Mouse (Mus musculus): ENCODE results near the gene Mrpl54. TPM values are rescaled to one million over a fixed set of nuclear protein-coding genes. Genes with fewer than 3 reads are reported as not detected.
A peak's percentile ranks its signal among the peaks of the same experiment; 100 is the strongest.

Gene Mrpl54
- total and polyA plus RNA-seq, 2 experiments from 2014 or later = 162 to 164 TPM

DNA sequence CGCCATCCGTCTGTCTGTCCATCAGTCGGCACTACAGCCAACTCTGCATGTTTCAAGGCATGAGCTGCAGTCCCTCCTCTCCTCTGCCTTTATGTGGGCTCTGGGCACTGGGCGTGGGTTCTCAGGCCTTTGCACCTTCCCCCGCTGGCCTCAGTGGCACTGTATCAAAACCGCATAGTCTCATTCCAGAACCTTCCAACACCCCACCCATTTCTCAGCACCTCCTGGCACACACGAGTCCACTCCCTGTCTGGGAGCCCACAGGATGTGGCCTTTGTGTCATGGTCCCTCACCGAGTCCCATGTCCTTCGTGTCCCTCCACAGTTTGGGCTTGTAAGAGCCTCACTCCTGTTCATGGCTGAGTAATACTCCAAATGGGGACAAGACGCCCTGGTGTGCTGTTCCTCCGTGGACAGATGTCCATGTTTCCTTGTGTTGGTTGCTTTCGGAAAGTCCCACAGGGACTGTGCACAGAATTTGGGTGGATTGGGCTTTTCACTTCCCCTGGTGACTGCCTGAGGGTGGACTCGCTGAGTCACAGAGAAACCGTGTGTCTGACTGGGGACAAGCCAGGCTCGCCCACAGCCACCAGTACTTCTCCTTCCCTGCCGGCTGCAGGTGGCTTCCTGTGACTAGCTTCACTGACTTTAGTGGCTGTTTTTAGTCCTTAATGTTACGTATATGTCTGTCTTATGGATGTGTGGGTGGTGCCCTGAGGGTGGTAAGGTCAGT lies 31.8 kb upstream of the Mrpl54 start:
- H3K4me2 ChIP-seq (ENCODE audit: low read depth, low read length, poor library complexity, severe bottlenecking) = no peak overlapping the region
- H3K4me3 ChIP-seq (ENCODE audit: low read depth, low read length) = no peak overlapping the region
- H3K9me3 ChIP-seq (ENCODE audit: low read length) = no peaks in the 10 kb centered on the region
- no peak for TF ChIP-seq CTCF (IDR thresholded peaks at IDR 0.05)
- H3K36me3 ChIP-seq (ENCODE audit: insufficient read depth, low read length) = no peaks in the 10 kb centered on the region
- H3K27me3 ChIP-seq (ENCODE audit: insufficient read depth, low read length) = no peaks in the 10 kb centered on the region
- no peak overlapping the region for H3K9ac ChIP-seq (replicated peaks; ENCODE audit: low read length, poor library complexity, severe bottlenecking)
- ATAC-seq (ENCODE audit: low FRiP score) = no peak
- H3K4me1 ChIP-seq (ENCODE audit: insufficient read depth, low read length) = peaks cover 18% of the 10 kb centered on the region
- no peak overlapping the region for H3K27ac ChIP-seq (ENCODE audit: low read depth, low read length)
- 95% methylated on average over 17 of the region's 17 CpGs for WGBS
- no peak for DNase-seq (ENCODE audit: low spot score)

DNA sequence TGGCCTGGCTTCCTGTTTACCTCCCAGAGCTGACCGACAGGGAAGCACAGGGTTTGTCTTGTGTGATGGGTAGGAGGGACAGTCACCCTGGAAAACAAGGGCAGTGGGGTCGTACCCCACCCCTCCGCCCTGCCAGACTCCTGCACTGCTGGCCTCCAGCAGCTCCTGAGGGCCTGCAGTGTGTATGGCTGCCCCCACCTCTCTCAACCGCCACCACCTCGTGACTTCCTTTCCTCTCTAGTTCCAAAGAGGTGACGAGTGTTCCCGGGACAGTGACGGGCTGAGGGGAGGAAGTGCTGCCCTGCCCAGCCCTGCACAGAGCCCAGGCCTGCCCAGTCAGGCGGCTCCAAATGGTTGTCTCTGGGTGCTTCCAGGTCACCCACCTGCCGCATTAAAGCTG lies 31.1 kb upstream of the Mrpl54 start:
- Histone ChIP-seq H3K4me3 (ENCODE audit: low read depth, low read length) (no peak overlapping the region), H3K27me3 (ENCODE audit: insufficient read depth, low read length) (no peaks in the 10 kb centered on the region), H3K9me3 (ENCODE audit: low read length) (no peaks in the 10 kb centered on the region), H3K36me3 (ENCODE audit: insufficient read depth, low read length) (no peaks in the 10 kb centered on the region), H3K27ac (ENCODE audit: low read depth, low read length) (no peak overlapping the region), H3K9ac (replicated peaks; ENCODE audit: low read length, poor library complexity, severe bottlenecking) (no peak overlapping the region), H3K4me2 (ENCODE audit: low read depth, low read length, poor library complexity, severe bottlenecking) (no peak overlapping the region), H3K4me1 (ENCODE audit: insufficient read depth, low read length) (peaks cover 18% of the 10 kb centered on the region)
- WGBS = 80% methylated on average over 10 of the region's 10 CpGs
- TF ChIP-seq CTCF (IDR thresholded peaks at IDR 0.05) = no peak
- DNase-seq (ENCODE audit: low spot score) = no peak
- no peak for ATAC-seq (ENCODE audit: low FRiP score)

DNA sequence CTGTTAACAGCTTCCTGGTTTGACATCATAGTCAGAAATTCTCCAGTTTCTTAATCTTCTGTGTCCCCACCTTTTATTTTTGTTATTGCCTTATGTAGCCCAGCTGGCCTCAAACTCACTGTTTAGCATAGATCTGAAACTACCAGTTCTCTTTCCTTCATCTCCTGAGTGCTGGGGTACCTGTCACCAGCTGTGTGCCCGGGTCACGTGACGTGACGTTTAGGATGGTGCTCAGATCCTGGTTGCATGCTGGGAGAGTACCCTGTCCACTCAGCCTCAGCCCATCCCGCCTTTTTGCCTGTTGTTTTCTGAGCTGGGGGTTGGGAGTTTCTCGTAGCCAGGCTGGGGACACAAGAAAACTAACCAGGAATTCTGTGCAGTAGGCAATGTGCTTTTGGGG lies 30.5 kb upstream of the Mrpl54 start:
- Histone ChIP-seq H3K27me3 (ENCODE audit: insufficient read depth, low read length) (no peaks in the 10 kb centered on the region), H3K27ac (ENCODE audit: low read depth, low read length) (no peak overlapping the region), H3K4me1 (ENCODE audit: insufficient read depth, low read length) (peaks cover 18% of the 10 kb centered on the region), H3K4me3 (ENCODE audit: low read depth, low read length) (no peak overlapping the region), H3K9ac (replicated peaks; ENCODE audit: low read length, poor library complexity, severe bottlenecking) (no peak overlapping the region; the same call in 1 of the 2 replicates), H3K9me3 (ENCODE audit: low read length) (no peaks in the 10 kb centered on the region), H3K36me3 (ENCODE audit: insufficient read depth, low read length) (no peaks in the 10 kb centered on the region), H3K4me2 (ENCODE audit: low read depth, low read length, poor library complexity, severe bottlenecking) (no peak overlapping the region)
- no peak for DNase-seq (ENCODE audit: low spot score)
- ATAC-seq (ENCODE audit: low FRiP score) = no peak
- WGBS = 85% methylated on average over 6 of the region's 6 CpGs
- TF ChIP-seq CTCF (IDR thresholded peaks at IDR 0.05) = no peak

DNA sequence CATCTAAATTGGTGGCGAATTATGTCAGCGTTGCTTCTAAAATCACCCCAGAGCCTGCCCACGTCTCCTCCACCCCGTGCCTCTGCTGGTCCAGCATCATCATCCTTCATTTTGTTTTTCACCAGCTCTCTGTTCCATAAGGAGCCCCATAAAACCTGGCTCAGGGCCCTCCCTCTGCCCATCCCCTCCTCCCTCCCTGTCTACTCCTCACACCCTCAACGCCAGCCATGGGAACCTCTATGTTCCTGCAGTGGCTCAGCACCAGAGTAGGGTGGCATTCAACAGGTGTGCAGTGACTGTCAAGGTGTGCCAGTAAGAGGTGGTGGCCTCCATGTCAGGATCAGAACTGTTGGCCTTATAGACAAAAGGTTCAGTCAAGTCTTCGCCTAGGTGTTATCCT lies 28.5 kb upstream of the Mrpl54 start:
- H3K4me2 ChIP-seq (ENCODE audit: low read depth, low read length, poor library complexity, severe bottlenecking) = peak overlapping the region; percentile 94

DNA sequence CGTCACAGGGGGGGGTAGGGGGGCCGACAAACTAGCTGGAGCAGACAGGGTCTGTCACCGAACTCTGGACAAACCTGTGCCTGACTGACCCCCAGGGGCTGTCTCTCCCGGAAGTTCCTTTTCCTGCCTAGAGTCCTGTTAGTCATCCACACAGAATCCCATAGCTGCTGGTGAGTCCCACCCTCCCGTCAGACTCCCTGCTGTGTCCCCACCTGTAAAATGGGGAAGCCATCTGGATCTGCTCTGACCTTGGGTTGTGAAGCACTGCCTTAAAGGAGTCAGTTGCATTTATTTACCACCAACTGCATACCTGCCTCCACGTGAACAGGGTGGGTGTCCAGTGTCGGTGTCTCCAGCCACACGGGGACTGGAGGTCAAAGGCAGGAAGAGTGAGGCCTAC lies 27.7 kb upstream of the Mrpl54 start:
- H3K27me3 ChIP-seq (ENCODE audit: insufficient read depth, low read length) = no peaks in the 10 kb centered on the region
- peak overlapping the region; percentile 70 for H3K4me3 ChIP-seq (ENCODE audit: low read depth, low read length)
- no peaks in the 10 kb centered on the region for H3K36me3 ChIP-seq (ENCODE audit: insufficient read depth, low read length)
- H3K9ac ChIP-seq (replicated peaks; ENCODE audit: low read length, poor library complexity, severe bottlenecking) = peak overlapping the region; percentile 92
- TF ChIP-seq CTCF (IDR thresholded peaks at IDR 0.05) = no peak
- H3K9me3 ChIP-seq (ENCODE audit: low read length) = no peaks in the 10 kb centered on the region
- 60% methylated on average over 8 of the region's 8 CpGs for WGBS
- H3K4me1 ChIP-seq (ENCODE audit: insufficient read depth, low read length) = peaks cover 18% of the 10 kb centered on the region
- H3K4me2 ChIP-seq (ENCODE audit: low read depth, low read length, poor library complexity, severe bottlenecking) = peak overlapping the region; percentile 94
- DNase-seq (ENCODE audit: low spot score) = no peak
- no peak overlapping the region for H3K27ac ChIP-seq (ENCODE audit: low read depth, low read length)
- no peak for ATAC-seq (ENCODE audit: low FRiP score)

More for the DNA sequence above, 28.5 kb upstream of the Mrpl54 start:
- TF ChIP-seq CTCF (IDR thresholded peaks at IDR 0.05) = no peak
- Histone ChIP-seq H3K27me3 (ENCODE audit: insufficient read depth, low read length) (no peaks in the 10 kb centered on the region), H3K9ac (replicated peaks; ENCODE audit: low read length, poor library complexity, severe bottlenecking) (no peak overlapping the region), H3K36me3 (ENCODE audit: insufficient read depth, low read length) (no peaks in the 10 kb centered on the region), H3K27ac (ENCODE audit: low read depth, low read length) (no peak overlapping the region), H3K9me3 (ENCODE audit: low read length) (no peaks in the 10 kb centered on the region), H3K4me3 (ENCODE audit: low read depth, low read length) (no peak overlapping the region; the same call in 1 of the 2 replicates), H3K4me1 (ENCODE audit: insufficient read depth, low read length) (peaks cover 18% of the 10 kb centered on the region)
- ATAC-seq (ENCODE audit: low FRiP score) (no peak), DNase-seq (ENCODE audit: low spot score) (no peak)
- WGBS = 96% methylated on average over 6 of the region's 6 CpGs

DNA sequence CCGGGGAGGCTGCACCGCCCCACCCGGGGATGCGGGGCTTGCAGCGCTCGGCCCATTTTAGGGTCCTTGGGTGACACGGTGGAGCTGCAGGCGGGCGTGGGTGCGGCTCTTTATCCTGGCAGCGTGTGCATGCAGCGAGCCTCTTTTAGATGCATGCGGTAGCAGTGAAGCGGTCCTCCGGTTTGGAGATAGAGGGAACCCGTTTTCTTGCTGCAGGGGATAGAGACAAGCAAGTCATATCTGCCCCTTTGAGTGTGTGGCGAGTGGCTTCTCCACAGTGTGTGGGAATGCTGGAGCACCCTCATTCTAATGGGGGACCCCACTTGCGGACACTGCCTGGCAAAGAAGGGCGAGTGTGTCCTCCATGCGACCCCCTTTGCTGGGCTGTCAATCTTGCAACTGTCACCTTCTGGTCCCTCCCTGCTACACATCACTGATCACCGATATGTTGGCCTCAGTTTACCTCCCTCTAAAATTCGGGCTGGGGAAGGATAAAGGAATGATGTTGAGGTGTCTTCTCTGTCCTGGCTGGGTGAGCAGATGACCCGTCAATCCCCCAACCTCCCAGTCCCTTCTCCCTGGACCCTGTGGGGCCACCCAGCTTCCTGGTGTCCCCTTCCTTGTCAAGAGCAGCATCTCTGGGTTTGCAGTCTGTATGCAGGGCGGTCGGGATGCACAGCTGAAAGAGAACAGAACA lies 26.7 kb upstream of the Mrpl54 start:
- H3K9me3 ChIP-seq (ENCODE audit: low read length) = no peaks in the 10 kb centered on the region
- peak overlapping the region; percentile 70 for H3K4me3 ChIP-seq (ENCODE audit: low read depth, low read length)
- H3K27ac ChIP-seq (ENCODE audit: low read depth, low read length) = peak overlapping the region; percentile 84
- H3K36me3 ChIP-seq (ENCODE audit: insufficient read depth, low read length) = no peaks in the 10 kb centered on the region
- 3% methylated on average over 25 of the region's 25 CpGs for WGBS
- TF ChIP-seq CTCF (IDR thresholded peaks at IDR 0.05) = no peak; the same call in 1 of the 2 replicates
- H3K27me3 ChIP-seq (ENCODE audit: insufficient read depth, low read length) = no peaks in the 10 kb centered on the region
- H3K4me1 ChIP-seq (ENCODE audit: insufficient read depth, low read length) = peaks cover 18% of the 10 kb centered on the region
- H3K4me2 ChIP-seq (ENCODE audit: low read depth, low read length, poor library complexity, severe bottlenecking) = peak overlapping the region; percentile 94
- H3K9ac ChIP-seq (replicated peaks; ENCODE audit: low read length, poor library complexity, severe bottlenecking) = peak overlapping the region; percentile 92
- no peak; the same call in 1 of the 2 replicates for ATAC-seq (ENCODE audit: low FRiP score)
- DNase-seq (ENCODE audit: low spot score) = no peak

All from midbrain, postnatal 0 days (tissue).